Mouse (Mus musculus): ENCODE measurements around the gene Pom121l2.

Gene Pom121l2

GRCm38 (mm10) chr13:22020901-22021339, 39.9 kb downstream of the Pom121l2 start:
- peak; percentile 59 to 71 for DNase-seq

- peak in 1 of 2 experiments; percentile 18 for DNase-seq
Measured at GRCm38 (mm10) chr13:22021581-22021980, 40.6 kb downstream of the Pom121l2 start.

DNA sequence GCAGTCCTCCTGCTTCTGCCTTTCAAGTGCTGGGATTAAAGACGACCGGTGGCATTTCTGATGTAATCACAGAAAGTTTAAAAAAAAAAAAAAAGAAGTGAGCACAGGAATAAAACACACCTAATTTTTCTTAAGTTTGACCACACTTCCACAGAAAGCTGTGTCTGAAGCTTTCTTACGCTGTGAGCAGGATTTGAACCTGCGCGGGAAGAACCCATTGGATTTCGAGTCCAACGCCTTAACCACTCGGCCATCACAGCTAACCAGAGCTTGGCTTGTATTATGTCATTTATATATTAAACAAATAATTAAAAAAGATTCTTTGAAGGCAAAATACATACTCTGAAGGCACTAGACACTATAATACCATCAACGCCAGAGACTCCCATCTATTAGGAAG, 41.2 kb downstream of the Pom121l2 start:
- peak; percentile 80 to 83 for DNase-seq

DNA sequence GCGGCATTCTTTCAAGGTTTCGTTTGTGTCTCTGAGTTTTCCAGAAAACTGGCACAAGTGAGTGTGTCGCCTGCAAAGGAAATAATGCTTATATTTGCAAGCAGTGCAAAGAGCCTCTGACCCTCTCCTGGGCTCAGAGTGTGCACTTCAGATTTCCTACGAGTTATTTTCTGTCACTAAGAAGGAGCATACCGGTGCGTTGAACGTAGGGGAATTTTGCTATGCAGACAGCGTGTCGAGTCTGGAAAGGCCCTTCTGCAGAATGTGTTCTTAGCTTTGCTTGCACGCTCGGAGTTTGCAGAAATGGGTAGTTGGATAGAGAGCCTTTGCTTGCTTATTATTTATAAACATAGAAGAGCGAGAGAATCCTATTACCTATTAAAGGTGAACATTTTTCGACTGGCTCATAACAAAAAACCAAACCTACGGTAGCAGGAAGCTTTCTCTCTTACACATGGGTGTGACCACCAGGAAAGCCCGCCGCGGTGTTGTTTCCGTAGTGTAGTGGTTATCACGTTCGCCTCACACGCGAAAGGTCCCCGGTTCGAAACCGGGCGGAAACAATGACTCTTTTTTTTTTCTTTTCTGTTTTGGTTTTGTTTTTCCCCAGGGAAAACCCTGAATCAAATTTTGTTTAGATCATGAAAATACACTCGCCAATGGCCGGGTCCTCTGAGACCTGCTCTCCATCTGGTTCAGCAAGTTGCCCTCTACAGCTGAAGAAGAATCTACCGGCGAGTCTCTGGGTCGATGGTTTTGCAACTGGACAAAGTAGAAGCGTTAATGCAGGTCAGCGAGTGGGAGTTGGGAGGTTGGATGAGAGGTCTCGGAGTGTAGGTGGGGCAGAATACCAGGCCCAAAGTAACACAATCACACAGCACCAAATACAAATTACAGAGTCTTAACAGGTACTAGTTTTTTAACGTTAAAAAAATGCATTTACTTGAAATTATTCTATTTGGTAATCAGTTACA, 45.4 kb downstream of the Pom121l2 start:
- DNase-seq: peak; percentile 77 to 86

DNA sequence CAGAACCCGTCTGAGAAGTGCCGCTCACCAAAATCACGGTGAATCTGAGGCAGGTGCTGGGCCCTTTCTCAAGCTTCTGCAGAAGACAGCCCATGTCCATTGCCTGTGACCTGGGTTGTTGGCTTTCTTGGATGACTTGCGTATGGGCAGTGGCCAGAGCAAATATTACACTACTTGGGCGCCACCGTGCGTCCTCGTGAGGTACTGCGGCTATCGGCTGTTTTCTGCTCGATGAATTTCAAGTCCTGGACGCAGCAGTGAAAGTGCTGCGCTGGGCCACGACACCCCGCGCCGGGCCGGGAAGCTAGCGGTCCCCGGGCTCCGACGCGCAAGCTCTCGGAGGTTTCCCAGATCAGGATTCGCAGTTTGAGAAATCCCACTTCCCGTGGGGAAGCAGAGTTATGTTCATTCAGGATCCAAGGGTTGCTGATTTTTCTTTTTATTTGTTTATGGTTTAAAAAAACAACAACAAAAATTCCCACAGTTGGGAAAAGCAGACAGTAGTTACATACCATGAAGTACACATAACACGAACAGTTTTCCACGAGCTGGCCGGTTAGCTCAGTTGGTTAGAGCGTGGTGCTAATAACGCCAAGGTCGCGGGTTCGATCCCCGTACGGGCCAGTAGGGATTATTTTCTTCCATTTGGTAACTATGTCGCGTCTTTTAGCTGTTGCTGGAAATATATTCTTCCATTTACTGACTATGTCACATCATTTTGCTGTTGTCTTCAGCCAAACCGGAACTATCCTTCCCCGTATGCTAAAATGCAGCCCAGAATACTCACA, 47.9 kb downstream of the Pom121l2 start:
- peak; percentile 95 to 96 for DNase-seq

- DNase-seq: no peak
Measured at GRCm38 (mm10) chr13:22029928-22030327, 48.9 kb downstream of the Pom121l2 start.

- DNase-seq: peak in 1 of 2 experiments; percentile 26
Measured at GRCm38 (mm10) chr13:22030493-22030892, 49.5 kb downstream of the Pom121l2 start.

DNA sequence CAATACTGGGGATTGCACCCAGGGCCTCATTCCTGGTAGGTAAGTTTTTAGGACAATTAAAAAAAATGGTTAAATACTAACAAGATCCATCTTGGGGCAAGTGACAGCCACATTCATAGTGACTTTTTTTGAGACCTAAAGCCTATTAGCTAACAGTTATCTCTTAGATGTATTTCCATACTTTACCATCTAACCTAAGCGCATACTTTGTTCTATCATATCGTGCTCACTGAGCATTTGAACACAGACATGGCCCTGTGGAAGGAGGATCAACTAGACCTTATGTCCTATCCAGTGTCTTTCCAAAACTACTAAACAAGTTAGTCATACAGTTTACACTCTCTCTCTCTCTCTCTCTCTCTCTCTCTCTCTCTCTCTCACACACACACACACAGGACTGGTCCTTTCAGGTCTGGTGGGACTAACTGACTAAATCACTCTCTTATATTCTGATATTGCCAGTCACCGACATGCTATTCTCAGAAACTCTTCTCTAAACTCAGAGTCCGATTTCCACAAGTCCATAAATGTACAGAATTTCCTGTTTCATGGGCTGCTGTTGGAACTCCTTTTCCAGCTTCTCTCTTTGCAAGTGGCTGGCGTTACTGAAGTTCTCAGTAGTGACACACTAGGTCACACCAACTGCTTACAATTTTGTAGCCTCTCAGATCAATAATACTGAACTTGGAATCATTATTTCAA, 52.9 kb downstream of the Pom121l2 start:
- DNase-seq: no peak

DNA sequence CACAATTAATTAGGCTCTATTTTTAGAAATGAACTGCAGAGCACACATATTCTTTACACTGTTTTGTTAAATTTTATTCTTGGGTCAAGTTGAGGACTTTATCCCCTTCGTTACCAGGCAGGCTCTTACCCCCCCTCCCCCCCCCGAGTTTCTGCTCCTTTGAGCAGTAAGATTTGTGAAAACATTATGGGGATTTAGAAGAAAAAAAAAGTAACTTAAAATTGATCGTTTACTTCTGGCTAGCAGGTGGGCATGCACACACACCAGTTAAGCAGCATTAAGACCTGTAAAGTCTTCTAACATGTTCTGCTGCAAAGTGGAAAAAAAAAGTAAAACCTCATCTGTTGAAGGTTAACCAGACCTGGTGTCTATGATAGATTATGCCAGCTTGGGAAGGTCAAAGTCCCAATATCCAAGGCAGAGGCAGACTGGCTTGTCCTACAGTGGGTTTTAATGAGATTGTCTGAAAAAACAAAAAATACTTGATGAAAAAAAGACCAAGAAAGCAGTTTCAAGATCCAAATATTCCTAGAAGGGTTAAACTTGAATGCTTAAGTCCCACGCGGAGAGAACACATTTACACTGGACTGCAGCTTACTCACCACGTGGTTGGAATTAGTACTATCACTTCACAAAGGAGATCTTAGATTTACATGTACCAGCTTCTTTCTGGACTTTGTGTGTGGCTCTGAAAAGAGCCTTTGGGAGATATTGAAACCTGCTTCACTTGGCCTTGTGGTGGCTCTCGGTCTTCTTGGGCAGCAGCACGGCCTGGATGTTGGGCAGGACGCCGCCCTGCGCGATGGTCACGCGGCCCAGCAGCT, 53.7 kb downstream of the Pom121l2 start:
- DNase-seq: peak; percentile 31 to 71

DNA sequence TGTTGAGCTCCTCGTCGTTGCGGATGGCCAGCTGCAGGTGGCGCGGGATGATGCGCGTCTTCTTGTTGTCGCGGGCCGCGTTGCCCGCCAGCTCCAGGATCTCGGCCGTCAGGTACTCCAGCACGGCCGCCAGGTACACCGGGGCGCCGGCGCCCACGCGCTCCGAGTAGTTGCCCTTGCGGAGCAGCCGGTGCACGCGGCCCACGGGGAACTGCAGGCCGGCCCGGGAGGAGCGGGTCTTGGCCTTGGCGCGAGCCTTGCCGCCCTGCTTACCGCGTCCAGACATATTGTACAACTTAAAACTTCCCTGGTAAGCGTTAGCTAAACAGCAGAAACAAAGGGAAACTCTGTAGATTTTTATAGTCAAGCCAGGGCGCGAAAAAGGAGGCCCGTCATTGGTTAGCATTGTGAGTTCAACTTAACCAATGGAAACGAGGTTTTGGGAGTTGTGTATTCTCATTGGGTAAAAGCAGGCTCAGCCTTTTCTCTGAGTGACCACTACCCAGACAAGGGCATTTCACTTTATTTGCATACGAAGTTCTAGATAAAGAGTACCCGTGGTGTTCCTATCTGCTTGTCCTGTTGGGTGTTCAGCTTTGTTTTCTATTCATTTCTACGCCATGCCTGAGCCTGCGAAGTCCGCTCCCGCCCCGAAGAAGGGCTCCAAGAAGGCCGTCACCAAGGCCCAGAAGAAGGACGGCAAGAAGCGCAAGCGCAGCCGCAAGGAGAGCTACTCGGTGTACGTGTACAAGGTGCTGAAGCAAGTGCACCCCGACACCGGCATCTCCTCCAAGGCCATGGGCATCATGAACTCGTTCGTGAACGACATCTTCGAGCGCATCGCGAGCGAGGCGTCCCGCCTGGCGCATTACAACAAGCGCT, 54.5 kb downstream of the Pom121l2 start, which contains the start of the genes Hist1h2ah and Hist1h2bk:
TSS of gene Hist1h2ah (minus strand) at position 302 of the 882 bp plus-strand sequence.
TSS of gene Hist1h2bk (plus strand) at position 604 of the 882 bp plus-strand sequence.
- peak; percentile 82 to 93 for DNase-seq

DNA sequence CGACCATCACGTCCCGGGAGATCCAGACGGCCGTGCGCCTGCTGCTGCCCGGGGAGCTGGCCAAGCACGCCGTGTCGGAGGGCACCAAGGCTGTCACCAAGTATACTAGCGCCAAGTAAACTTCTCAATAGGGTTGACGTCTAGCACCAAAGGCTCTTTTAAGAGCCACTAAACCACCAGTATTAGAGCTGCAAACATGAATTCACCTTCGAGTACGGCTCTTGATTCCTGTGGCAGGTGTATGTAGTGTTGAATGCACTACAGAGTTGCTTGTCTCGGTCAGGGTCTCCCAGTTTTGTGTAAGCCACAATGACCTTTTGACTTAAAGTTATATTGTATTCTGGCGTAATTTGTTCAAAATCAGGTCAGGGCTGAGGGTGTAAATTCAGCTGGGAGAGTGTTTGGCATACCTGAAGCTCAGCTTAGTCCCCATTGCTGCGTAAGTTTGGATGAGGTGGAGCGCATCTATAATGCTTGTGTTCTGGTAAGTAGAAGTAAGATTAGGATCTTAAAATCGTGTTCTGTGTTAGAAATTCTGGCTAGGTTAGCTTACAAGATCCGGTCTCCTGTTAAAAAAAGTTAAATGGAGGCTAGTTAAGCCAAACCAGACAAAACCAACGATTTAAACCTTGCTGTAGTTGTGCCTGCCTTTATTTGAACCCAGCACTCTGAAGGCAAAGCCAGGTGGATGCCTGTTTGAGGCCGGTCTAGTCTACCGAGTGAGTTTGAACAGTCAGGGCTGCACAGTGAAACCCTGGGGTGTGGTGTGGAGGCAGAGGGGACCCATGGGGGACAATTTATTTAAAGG, 55.4 kb downstream of the Pom121l2 start:
- DNase-seq: no peak

- DNase-seq: no peak
Measured at GRCm38 (mm10) chr13:22036986-22037385, 56.0 kb downstream of the Pom121l2 start.

DNA sequence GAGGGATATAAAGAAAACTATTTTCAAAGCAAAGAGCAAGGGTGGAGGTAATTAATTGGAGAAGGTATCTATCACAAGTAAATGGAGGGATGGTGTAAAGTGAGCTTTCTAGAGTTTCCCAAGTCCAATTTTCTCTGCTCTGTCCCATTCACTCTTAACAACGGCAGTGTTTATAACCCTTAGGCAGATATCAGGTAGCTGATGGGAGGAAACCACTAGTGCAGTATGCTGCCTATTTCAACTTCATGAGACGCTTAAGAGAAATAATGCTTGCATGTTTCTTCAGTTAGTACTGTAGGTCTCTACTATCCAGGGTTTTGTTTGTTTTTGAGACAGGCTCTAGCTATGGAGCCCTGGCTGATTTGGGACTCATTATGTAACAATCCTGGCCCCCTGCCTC, 56.4 kb downstream of the Pom121l2 start:
- DNase-seq: no peak
